ENCODE assay signal across 28 mouse cellular contexts in the genomic region with DNA sequence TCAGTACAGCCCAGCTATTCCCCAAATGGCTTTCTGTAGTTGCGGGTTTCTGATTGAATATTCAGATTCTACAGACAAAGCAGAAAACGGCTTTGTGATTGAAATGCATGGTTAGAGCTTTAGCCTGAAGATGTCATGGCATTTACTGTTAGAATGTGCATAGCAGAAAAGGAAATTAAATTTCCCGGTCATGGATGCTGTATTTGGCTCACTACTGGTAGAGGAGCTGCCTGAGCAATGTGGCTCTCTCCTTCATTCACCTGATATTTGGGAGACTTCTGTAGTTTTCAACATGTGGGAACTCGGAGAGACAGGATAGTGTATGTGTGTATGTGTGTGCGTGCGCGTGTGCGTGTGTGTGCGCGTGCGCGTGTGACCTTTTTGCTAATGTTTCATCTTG.
DNase-seq lines count a peak whose midpoint lies in the region; ATAC-seq and TF ChIP-seq lines count a peak whose summit lies in the region.
"Had no signal": no experiment of that assay in that cellular context is flagged by ENCODE, and none has a peak within 500 bp of the region (broad histone marks: within the 10 kb centered on the region; RNA-seq: fewer than 3 reads in every experiment).

No protein-coding gene starts in this region.

- H3K9ac ChIP-seq in hindbrain, embryonic 14.5 days: no peak overlapping the region
- H3K9ac ChIP-seq in hindbrain, postnatal 0 days (replicated peaks; ENCODE audit: low read length): no peak overlapping the region
- no peak overlapping the region for H3K9ac ChIP-seq in midbrain, embryonic 12.5 days (replicated peaks)
- H3K9ac ChIP-seq in midbrain, embryonic 14.5 days (replicated peaks; ENCODE audit: low read length): no peak overlapping the region
- no peak overlapping the region for H3K9ac ChIP-seq in midbrain, postnatal 0 days (replicated peaks; ENCODE audit: low read length, poor library complexity, severe bottlenecking)
- no peak overlapping the region for H3K9ac ChIP-seq in kidney, embryonic 15.5 days
- H3K9ac ChIP-seq: embryonic facial prominence, embryonic 13.5 days; forebrain, embryonic 13.5 days; heart, embryonic 12.5 days; heart, embryonic 15.5 days had no signal

- ATAC-seq in hindbrain, embryonic 14.5 days (ENCODE audit: low FRiP score): no peak
- ATAC-seq in hindbrain, postnatal 0 days: no peak
- ATAC-seq in midbrain, embryonic 12.5 days (ENCODE audit: low FRiP score, low read depth): 0 out of 2 replicates have a peak, but pooled peaks have one; percentile 21
- ATAC-seq in midbrain, embryonic 14.5 days (ENCODE audit: low FRiP score, low TSS enrichment): no peak
- ATAC-seq in midbrain, postnatal 0 days (ENCODE audit: low FRiP score): peak; percentile 34; the same call in 1 of the 2 replicates
- ATAC-seq in kidney, embryonic 15.5 days (replicated peaks; ENCODE audit: low FRiP score): no peak
- ATAC-seq: activated CD4-positive, CD25-positive, alpha-beta regulatory T cell, adult 4 months; CD4-positive, CD25-positive, alpha-beta regulatory T cell, adult 4 months; forebrain, embryonic 13.5 days; forebrain, embryonic 16.5 days; hindbrain, embryonic 16.5 days; inflammation-experienced regulatory T-cells, adult 6 months; intestine, embryonic 16.5 days had no signal

- H3K27me3 ChIP-seq in hindbrain, embryonic 14.5 days (ENCODE audit: control insufficient read depth, insufficient read depth, low read length): no peaks in the 10 kb centered on the region
- no peaks in the 10 kb centered on the region for H3K27me3 ChIP-seq in hindbrain, postnatal 0 days (ENCODE audit: insufficient read depth, low read length)
- H3K27me3 ChIP-seq in midbrain, embryonic 12.5 days: no peaks in the 10 kb centered on the region
- H3K27me3 ChIP-seq in midbrain, embryonic 14.5 days (ENCODE audit: control insufficient read depth, insufficient read depth, low read length): no peaks in the 10 kb centered on the region
- no peaks in the 10 kb centered on the region for H3K27me3 ChIP-seq in midbrain, postnatal 0 days (ENCODE audit: insufficient read depth, low read length)
- H3K27me3 ChIP-seq in kidney, embryonic 15.5 days: no peaks in the 10 kb centered on the region
- H3K27me3 ChIP-seq: embryonic facial prominence, embryonic 13.5 days; forebrain, embryonic 13.5 days; heart, embryonic 12.5 days; heart, embryonic 15.5 days had no signal

- H3K36me3 ChIP-seq in hindbrain, embryonic 14.5 days (replicated peaks; ENCODE audit: control insufficient read depth, insufficient read depth): no peaks in the 10 kb centered on the region
- H3K36me3 ChIP-seq in hindbrain, postnatal 0 days (ENCODE audit: insufficient read depth, low read length): no peaks in the 10 kb centered on the region
- no peaks in the 10 kb centered on the region for H3K36me3 ChIP-seq in midbrain, embryonic 12.5 days
- H3K36me3 ChIP-seq in midbrain, embryonic 14.5 days (ENCODE audit: control insufficient read depth, insufficient read depth, low read length): no peaks in the 10 kb centered on the region
- no peaks in the 10 kb centered on the region for H3K36me3 ChIP-seq in midbrain, postnatal 0 days (ENCODE audit: insufficient read depth, low read length)
- no peaks in the 10 kb centered on the region for H3K36me3 ChIP-seq in kidney, embryonic 15.5 days
- H3K36me3 ChIP-seq: embryonic facial prominence, embryonic 13.5 days; forebrain, embryonic 10.5 days; heart, embryonic 12.5 days; heart, embryonic 15.5 days; hindbrain, embryonic 10.5 days had no signal

- no peak for DNase-seq in hindbrain, embryonic 14.5 days (ENCODE audit: low spot score)
- DNase-seq in hindbrain, postnatal 0 days (ENCODE audit: low spot score): no peak
- DNase-seq in midbrain, embryonic 14.5 days: peak; percentile 40
- DNase-seq in midbrain, postnatal 0 days (ENCODE audit: low spot score): peak; percentile 1
- no peak for DNase-seq in MN1 (ENCODE audit: low spot score)
- DNase-seq: adrenal gland, adult 8-10 months; adrenal gland, postnatal 25 days; cerebellum, adult 2 months; cerebellum, adult 9-11 months; cerebellum, postnatal 25 days; gastrocnemius, postnatal 10 days; heart, adult 11 months; heart, postnatal 10 days; heart, postnatal 36 days had no signal

- H3K4me1 ChIP-seq in hindbrain, embryonic 14.5 days (replicated peaks; ENCODE audit: control insufficient read depth, insufficient read depth, low read length): peaks cover 8% of the 10 kb centered on the region; the same call in 1 of the 2 replicates
- no peaks in the 10 kb centered on the region for H3K4me1 ChIP-seq in hindbrain, postnatal 0 days (ENCODE audit: insufficient read depth, low read length)
- no peaks in the 10 kb centered on the region for H3K4me1 ChIP-seq in midbrain, embryonic 12.5 days
- H3K4me1 ChIP-seq in midbrain, embryonic 14.5 days (ENCODE audit: control insufficient read depth, insufficient read depth, low read length): 0 out of 2 replicates have a peak, but pooled peaks cover 3% of the 10 kb centered on the region
- H3K4me1 ChIP-seq in midbrain, postnatal 0 days (ENCODE audit: insufficient read depth, low read length): 0 out of 2 replicates have a peak, but pooled peaks cover 4% of the 10 kb centered on the region
- no peaks in the 10 kb centered on the region for H3K4me1 ChIP-seq in kidney, embryonic 15.5 days
- H3K4me1 ChIP-seq: embryonic facial prominence, embryonic 13.5 days; forebrain, embryonic 10.5 days; forebrain, embryonic 13.5 days; heart, embryonic 12.5 days; heart, embryonic 15.5 days; hindbrain, embryonic 10.5 days had no signal

- TF ChIP-seq CTCF in hindbrain, postnatal 0 days (IDR thresholded peaks at IDR 0.05; ENCODE audit: low read depth): no peak
- no peak for TF ChIP-seq CTCF in midbrain, postnatal 0 days (IDR thresholded peaks at IDR 0.05)

- 83% methylated on average over 12 of the region's 12 CpGs for WGBS in hindbrain, embryonic 14.5 days
- WGBS in hindbrain, postnatal 0 days: 83% methylated on average over 12 of the region's 12 CpGs
- WGBS in midbrain, embryonic 12.5 days: 85% methylated on average over 12 of the region's 12 CpGs
- WGBS in midbrain, embryonic 14.5 days: 77% methylated on average over 12 of the region's 12 CpGs
- WGBS in midbrain, postnatal 0 days: 78% methylated on average over 12 of the region's 12 CpGs
- 93% methylated on average over 12 of the region's 12 CpGs for WGBS in kidney, embryonic 15.5 days

- no peaks in the 10 kb centered on the region for H3K9me3 ChIP-seq in hindbrain, embryonic 14.5 days (ENCODE audit: control insufficient read depth, low read length)
- H3K9me3 ChIP-seq in hindbrain, postnatal 0 days (ENCODE audit: low read length): no peaks in the 10 kb centered on the region
- H3K9me3 ChIP-seq in midbrain, embryonic 12.5 days: no peaks in the 10 kb centered on the region
- no peaks in the 10 kb centered on the region for H3K9me3 ChIP-seq in midbrain, embryonic 14.5 days (ENCODE audit: control insufficient read depth, low read length)
- H3K9me3 ChIP-seq in midbrain, postnatal 0 days (ENCODE audit: low read length): no peaks in the 10 kb centered on the region
- H3K9me3 ChIP-seq in kidney, embryonic 15.5 days (replicated peaks): no peaks in the 10 kb centered on the region
- H3K9me3 ChIP-seq: embryonic facial prominence, embryonic 13.5 days; forebrain, embryonic 10.5 days; forebrain, embryonic 13.5 days; heart, embryonic 12.5 days; heart, embryonic 15.5 days; hindbrain, embryonic 10.5 days had no signal

- peak overlapping the region; percentile 43; the same call in 1 of the 2 replicates for H3K27ac ChIP-seq in hindbrain, embryonic 14.5 days
- no peak overlapping the region for H3K27ac ChIP-seq in hindbrain, postnatal 0 days
- H3K27ac ChIP-seq in midbrain, embryonic 12.5 days (replicated peaks): no peak overlapping the region
- H3K27ac ChIP-seq in midbrain, embryonic 14.5 days (replicated peaks; ENCODE audit: low read depth, low read length): 0 out of 2 replicates have a peak overlapping the region, but pooled peaks have one; percentile 45
- no peak overlapping the region for H3K27ac ChIP-seq in midbrain, postnatal 0 days (ENCODE audit: low read depth, low read length)
- no peak overlapping the region for H3K27ac ChIP-seq in kidney, embryonic 15.5 days
- H3K27ac ChIP-seq: embryonic facial prominence, embryonic 13.5 days; forebrain, embryonic 10.5 days; forebrain, embryonic 13.5 days; heart, embryonic 15.5 days; hindbrain, embryonic 10.5 days had no signal

- H3K4me2 ChIP-seq in hindbrain, embryonic 14.5 days (replicated peaks): no peak overlapping the region
- no peak overlapping the region for H3K4me2 ChIP-seq in hindbrain, postnatal 0 days (ENCODE audit: low read depth, low read length)
- H3K4me2 ChIP-seq in midbrain, embryonic 12.5 days (replicated peaks): no peak overlapping the region
- no peak overlapping the region for H3K4me2 ChIP-seq in midbrain, embryonic 14.5 days (ENCODE audit: low read length)
- no peak overlapping the region for H3K4me2 ChIP-seq in midbrain, postnatal 0 days (ENCODE audit: low read depth, low read length, poor library complexity, severe bottlenecking)
- H3K4me2 ChIP-seq in kidney, embryonic 15.5 days: no peak overlapping the region
- H3K4me2 ChIP-seq: embryonic facial prominence, embryonic 13.5 days; forebrain, embryonic 13.5 days; heart, embryonic 12.5 days; heart, embryonic 15.5 days had no signal

- H3K4me3 ChIP-seq in hindbrain, embryonic 14.5 days (replicated peaks; ENCODE audit: low read length): no peak overlapping the region
- H3K4me3 ChIP-seq in hindbrain, postnatal 0 days (ENCODE audit: low read length): no peak overlapping the region
- H3K4me3 ChIP-seq in midbrain, embryonic 12.5 days: no peak overlapping the region
- H3K4me3 ChIP-seq in midbrain, embryonic 14.5 days (replicated peaks; ENCODE audit: low read depth, low read length): no peak overlapping the region
- no peak overlapping the region for H3K4me3 ChIP-seq in midbrain, postnatal 0 days (ENCODE audit: low read depth, low read length)
- no peak overlapping the region for H3K4me3 ChIP-seq in kidney, embryonic 15.5 days (replicated peaks)
- H3K4me3 ChIP-seq: embryonic facial prominence, embryonic 13.5 days; forebrain, embryonic 10.5 days; forebrain, embryonic 13.5 days; heart, embryonic 12.5 days; heart, embryonic 15.5 days; hindbrain, embryonic 10.5 days had no signal

Comparison
In these comparisons a context has a peak if more than half of its experiments do, and no peak if none do; other contexts are left out.
1. ATAC-seq: peak in midbrain, embryonic 12.5 days (single experiment) and midbrain, postnatal 0 days (single experiment); none in hindbrain, embryonic 14.5 days (single experiment), hindbrain, postnatal 0 days (single experiment), midbrain, embryonic 14.5 days (single experiment) and kidney, embryonic 15.5 days (single experiment).
2. H3K27ac ChIP-seq: peak in hindbrain, embryonic 14.5 days (single experiment) and midbrain, embryonic 14.5 days (single experiment); none in hindbrain, postnatal 0 days (single experiment), midbrain, embryonic 12.5 days (single experiment), midbrain, postnatal 0 days (single experiment) and kidney, embryonic 15.5 days (single experiment).
3. DNase-seq: peak in midbrain, embryonic 14.5 days (single experiment) and midbrain, postnatal 0 days (single experiment); none in hindbrain, embryonic 14.5 days (single experiment), hindbrain, postnatal 0 days (single experiment) and MN1 (single experiment).